Mouse (Mus musculus): ENCODE data around the gene Nudt19. TPM values are rescaled to one million over a fixed set of nuclear protein-coding genes. Genes with fewer than 3 reads are reported as not detected.

The Nudt19 gene
- polyA plus RNA-seq, 1 experiment: 18.3 TPM

GRCm38 (mm10) chr7:35530026-35530425, 26.1 kb downstream of the Nudt19 start:
- H3ac ChIP-seq (ENCODE audit: control insufficient read depth, insufficient read length): no peak overlapping the region
- no peak overlapping the region for H3K4me2 ChIP-seq (ENCODE audit: low read depth)
- H3K36me3 ChIP-seq (ENCODE audit: control insufficient read depth, insufficient read depth): no peaks in the 10 kb centered on the region
- TF ChIP-seq POLR2A (IDR thresholded peaks at IDR 0.05; ENCODE audit: insufficient read length, low read depth) (no peak), USF1 (IDR thresholded peaks at IDR 0.05; ENCODE audit: low read depth) (no peak), CEBPB (IDR thresholded peaks at IDR 0.05; ENCODE audit: insufficient read depth, poor library complexity, severe bottlenecking) (no peak), TCF3 (IDR thresholded peaks at IDR 0.05; ENCODE audit: insufficient read length, low read depth) (no peak), E2F4 (IDR thresholded peaks at IDR 0.05; ENCODE audit: insufficient read depth) (no peak), MAX (IDR thresholded peaks at IDR 0.05; ENCODE audit: low read depth) (no peak)
- H3K4me3 ChIP-seq: no peak overlapping the region
- no peaks in the 10 kb centered on the region for H3K79me2 ChIP-seq (ENCODE audit: control insufficient read depth, insufficient read depth)
- peaks cover 3% of the 10 kb centered on the region for H3K27me3 ChIP-seq (ENCODE audit: control insufficient read depth, insufficient read depth, insufficient read length)

GRCm38 (mm10) chr7:35526795-35527194, 29.3 kb downstream of the Nudt19 start:
- TF ChIP-seq MYOD1 (IDR thresholded peaks at IDR 0.05; ENCODE audit: control insufficient read depth in 1 of 3, insufficient read length in 2 of 3, low read depth in 2 of 3) (no peak), MYOG (IDR thresholded peaks at IDR 0.05; ENCODE audit: control insufficient read depth in 1 of 3, insufficient read depth in 1 of 3, insufficient read length in 2 of 3, low read depth in 2 of 3) (no peak), USF1 (IDR thresholded peaks at IDR 0.05; ENCODE audit: low read depth) (no peak)
- Histone ChIP-seq H3ac (ENCODE audit: control insufficient read depth, insufficient read length) (no peak overlapping the region), H3K27me3 (ENCODE audit: control insufficient read depth, insufficient read depth, insufficient read length) (peaks cover 3% of the 10 kb centered on the region), H3K79me2 (ENCODE audit: control insufficient read depth, insufficient read depth) (no peaks in the 10 kb centered on the region), H3K36me3 (ENCODE audit: control insufficient read depth, insufficient read depth) (no peaks in the 10 kb centered on the region), H3K4me3 (no peak overlapping the region), H3K4me2 (ENCODE audit: low read depth) (no peak overlapping the region)

GRCm38 (mm10) chr7:35501995-35502394, 54.1 kb downstream of the Nudt19 start:
- no peak overlapping the region for H3ac ChIP-seq (ENCODE audit: control insufficient read depth, insufficient read length)
- H3K4me2 ChIP-seq (ENCODE audit: low read depth): no peak overlapping the region
- H3K36me3 ChIP-seq (ENCODE audit: control insufficient read depth, insufficient read depth): no peaks in the 10 kb centered on the region
- H3K4me3 ChIP-seq: no peak overlapping the region
- no peaks in the 10 kb centered on the region for H3K79me2 ChIP-seq (ENCODE audit: control insufficient read depth, insufficient read depth)
- TF ChIP-seq REST (IDR thresholded peaks at IDR 0.05; ENCODE audit: insufficient read depth, insufficient read length) (no peak), MYOG (IDR thresholded peaks at IDR 0.05; ENCODE audit: control insufficient read depth in 1 of 3, insufficient read depth in 1 of 3, insufficient read length in 2 of 3, low read depth in 2 of 3) (no peak), E2F4 (IDR thresholded peaks at IDR 0.05; ENCODE audit: insufficient read depth) (no peak), MYOD1 (IDR thresholded peaks at IDR 0.05; ENCODE audit: control insufficient read depth in 1 of 3, insufficient read length in 2 of 3, low read depth in 2 of 3) (no peak), SRF (IDR thresholded peaks at IDR 0.05; ENCODE audit: control insufficient read depth, insufficient read length, low read depth) (no peak), POLR2A (IDR thresholded peaks at IDR 0.05; ENCODE audit: insufficient read length, low read depth) (no peak), USF1 (IDR thresholded peaks at IDR 0.05; ENCODE audit: low read depth) (no peak), TCF3 (IDR thresholded peaks at IDR 0.05; ENCODE audit: insufficient read length, low read depth) (no peak), TCF12 (IDR thresholded peaks at IDR 0.05; ENCODE audit: insufficient read depth, poor library complexity, severe bottlenecking) (no peak), POLR2AphosphoS2 (IDR thresholded peaks at IDR 0.05; ENCODE audit: insufficient read length, low read depth) (no peak), MAX (IDR thresholded peaks at IDR 0.05; ENCODE audit: low read depth) (no peak), CEBPB (IDR thresholded peaks at IDR 0.05; ENCODE audit: insufficient read depth, poor library complexity, severe bottlenecking) (no peak)
- peaks cover 17% of the 10 kb centered on the region for H3K27me3 ChIP-seq (ENCODE audit: control insufficient read depth, insufficient read depth, insufficient read length)

- H3K4me3 ChIP-seq: no peak overlapping the region
- no peak overlapping the region for H3K4me2 ChIP-seq (ENCODE audit: low read depth)
- no peaks in the 10 kb centered on the region for H3K36me3 ChIP-seq (ENCODE audit: control insufficient read depth, insufficient read depth)
- no peaks in the 10 kb centered on the region for H3K79me2 ChIP-seq (ENCODE audit: control insufficient read depth, insufficient read depth)
- no peak overlapping the region for H3ac ChIP-seq (ENCODE audit: control insufficient read depth, insufficient read length)
- TF ChIP-seq USF1 (IDR thresholded peaks at IDR 0.05; ENCODE audit: low read depth): no peak
- TF ChIP-seq TCF3 (IDR thresholded peaks at IDR 0.05; ENCODE audit: insufficient read length, low read depth): no peak
- TF ChIP-seq REST (IDR thresholded peaks at IDR 0.05; ENCODE audit: insufficient read depth, insufficient read length): no peak
- TF ChIP-seq E2F4 (IDR thresholded peaks at IDR 0.05; ENCODE audit: insufficient read depth): no peak
- no peak for TF ChIP-seq SRF (IDR thresholded peaks at IDR 0.05; ENCODE audit: control insufficient read depth, insufficient read length, low read depth)
- TF ChIP-seq POLR2AphosphoS2 (IDR thresholded peaks at IDR 0.05; ENCODE audit: insufficient read length, low read depth): no peak
- TF ChIP-seq CEBPB (IDR thresholded peaks at IDR 0.05; ENCODE audit: insufficient read depth, poor library complexity, severe bottlenecking): no peak
- TF ChIP-seq MYOD1 (IDR thresholded peaks at IDR 0.05; ENCODE audit: control insufficient read depth in 1 of 3, insufficient read length in 2 of 3, low read depth in 2 of 3): no peak
- no peak for TF ChIP-seq MYOG (IDR thresholded peaks at IDR 0.05; ENCODE audit: control insufficient read depth in 1 of 3, insufficient read depth in 1 of 3, insufficient read length in 2 of 3, low read depth in 2 of 3)
- TF ChIP-seq TCF12 (IDR thresholded peaks at IDR 0.05; ENCODE audit: insufficient read depth, poor library complexity, severe bottlenecking): no peak
- no peak for TF ChIP-seq POLR2A (IDR thresholded peaks at IDR 0.05; ENCODE audit: insufficient read length, low read depth)
- TF ChIP-seq MAX (IDR thresholded peaks at IDR 0.05; ENCODE audit: low read depth): no peak
- H3K27me3 ChIP-seq (ENCODE audit: control insufficient read depth, insufficient read depth, insufficient read length): peaks cover 14% of the 10 kb centered on the region
Observed at GRCm38 (mm10) chr7:35497516-35497915, 58.6 kb downstream of the Nudt19 start.

Other genes with a start within 250 kb of the Nudt19 start
- 4.8 TPM for gene Gpatch1, start 237.9 kb downstream of the Nudt19 start, polyA plus RNA-seq (2012; fragmentation: generic; extraction: Trizol)
- gene Rhpn2, start 222.1 kb downstream of the Nudt19 start, polyA plus RNA-seq (2012; fragmentation: generic; extraction: Trizol): 0.66 TPM
- gene Faap24, start 159.5 kb downstream of the Nudt19 start, polyA plus RNA-seq (2012; fragmentation: generic; extraction: Trizol): 6.8 TPM
- gene Cep89, start 159.3 kb downstream of the Nudt19 start, polyA plus RNA-seq (2012; fragmentation: generic; extraction: Trizol): 14.7 TPM
- gene Slc7a9, start 107.5 kb downstream of the Nudt19 start, polyA plus RNA-seq (2012; fragmentation: generic; extraction: Trizol): not detected
- not detected for gene Tdrd12, start 18.6 kb downstream of the Nudt19 start, polyA plus RNA-seq (2012; fragmentation: generic; extraction: Trizol)
- gene Rgs9bp, start 29.3 kb upstream of the Nudt19 start, polyA plus RNA-seq (2012; fragmentation: generic; extraction: Trizol): not detected
- gene Ankrd27, start 29.9 kb upstream of the Nudt19 start, polyA plus RNA-seq (2012; fragmentation: generic; extraction: Trizol): 13.0 TPM
- gene Pdcd5, start 91.2 kb upstream of the Nudt19 start, polyA plus RNA-seq (2012; fragmentation: generic; extraction: Trizol): 160 TPM
- gene Dpy19l3, start 198.2 kb upstream of the Nudt19 start, polyA plus RNA-seq (2012; fragmentation: generic; extraction: Trizol): 7.8 TPM
- 7.0 TPM for gene Zfp507, start 246.7 kb upstream of the Nudt19 start, polyA plus RNA-seq (2012; fragmentation: generic; extraction: Trizol)

Data from myocyte (in vitro differentiated cells).